Mouse (Mus musculus): ENCODE results near the gene Ptger3. TPM values are rescaled to one million over a fixed set of nuclear protein-coding genes. Genes with fewer than 3 reads are reported as not detected.

Gene Ptger3
- polyA plus RNA-seq, 1 experiment from 2014 or later = 0.85 TPM

DNA sequence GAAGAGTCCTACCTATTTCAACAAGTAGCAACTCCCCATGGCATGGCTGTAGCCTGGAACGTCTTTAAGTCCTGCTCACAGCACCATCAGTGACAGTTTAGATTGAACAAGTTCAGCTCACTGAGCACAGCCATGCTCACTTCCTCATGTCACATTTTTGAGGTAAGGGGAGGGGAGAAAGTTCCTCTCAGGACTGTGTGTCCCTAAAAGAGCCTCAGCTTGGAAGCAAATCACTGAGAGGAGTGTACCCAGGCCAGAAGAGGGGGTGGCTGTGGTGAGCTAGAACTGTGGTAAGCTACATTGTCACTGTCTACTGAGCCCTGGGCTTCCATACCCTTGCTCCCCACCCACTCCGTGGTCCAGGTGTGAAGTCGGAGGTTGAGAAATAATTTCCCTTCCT is 60.7 kb downstream of the Ptger3 start:
- H3K4me3 ChIP-seq (ENCODE audit: low read depth, low read length) = no peak overlapping the region
- no peaks in the 10 kb centered on the region for H3K27me3 ChIP-seq (ENCODE audit: control insufficient read depth, insufficient read depth, low read length)
- no peak for ATAC-seq (ENCODE audit: low FRiP score)
- no peak overlapping the region for H3K27ac ChIP-seq (ENCODE audit: low read depth, low read length)
- 80% methylated on average over 3 of the region's 3 CpGs for WGBS
- no peaks in the 10 kb centered on the region for H3K36me3 ChIP-seq (ENCODE audit: control insufficient read depth, insufficient read depth, low read length)
- H3K4me1 ChIP-seq (ENCODE audit: control insufficient read depth, insufficient read depth, low read length) = no peaks in the 10 kb centered on the region
- no peak overlapping the region for H3K9ac ChIP-seq (ENCODE audit: low read length)
- no peak for DNase-seq (ENCODE audit: low spot score, missing footprints)
- no peaks in the 10 kb centered on the region for H3K9me3 ChIP-seq (ENCODE audit: control insufficient read depth, low read length)
- no peak overlapping the region for H3K4me2 ChIP-seq

DNA sequence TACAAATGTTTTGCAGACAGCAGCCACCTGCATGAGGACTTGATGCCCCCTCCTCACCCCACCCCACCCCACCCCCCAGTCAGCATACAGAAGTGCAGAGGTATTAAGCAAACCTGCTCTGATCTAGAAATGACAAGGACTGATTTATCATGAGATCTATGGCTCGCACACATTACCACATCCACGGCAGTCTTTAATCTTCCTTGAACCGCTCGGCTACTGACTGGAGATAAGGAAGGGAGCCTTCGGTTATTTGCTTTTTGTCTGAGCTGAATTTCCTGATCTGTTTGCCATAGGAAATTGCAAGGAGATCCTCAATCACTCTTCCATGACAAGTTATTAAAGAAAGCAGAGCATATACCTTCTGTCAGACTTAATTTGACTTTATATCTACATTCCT is 64.0 kb downstream of the Ptger3 start:
- Histone ChIP-seq H3K27ac (ENCODE audit: low read depth, low read length) (no peak overlapping the region), H3K4me3 (ENCODE audit: low read depth, low read length) (no peak overlapping the region), H3K36me3 (ENCODE audit: control insufficient read depth, insufficient read depth, low read length) (no peaks in the 10 kb centered on the region), H3K9me3 (ENCODE audit: control insufficient read depth, low read length) (no peaks in the 10 kb centered on the region), H3K4me1 (ENCODE audit: control insufficient read depth, insufficient read depth, low read length) (no peaks in the 10 kb centered on the region), H3K9ac (ENCODE audit: low read length) (no peak overlapping the region), H3K4me2 (no peak overlapping the region), H3K27me3 (ENCODE audit: control insufficient read depth, insufficient read depth, low read length) (no peaks in the 10 kb centered on the region)
- ATAC-seq (ENCODE audit: low FRiP score) (no peak), DNase-seq (ENCODE audit: low spot score, missing footprints) (no peak)
- WGBS = 66% methylated on average over 5 of the region's 5 CpGs

- no peak overlapping the region for H3K4me2 ChIP-seq
- no peak for ATAC-seq (ENCODE audit: low FRiP score)
- H3K4me1 ChIP-seq (ENCODE audit: control insufficient read depth, insufficient read depth, low read length) = no peaks in the 10 kb centered on the region
- 90% methylated on average over 2 of the region's 2 CpGs for WGBS
- no peak overlapping the region for H3K4me3 ChIP-seq (ENCODE audit: low read depth, low read length)
- no peaks in the 10 kb centered on the region for H3K9me3 ChIP-seq (ENCODE audit: control insufficient read depth, low read length)
- DNase-seq (ENCODE audit: low spot score, missing footprints) = no peak
- no peak overlapping the region for H3K9ac ChIP-seq (ENCODE audit: low read length)
- H3K27me3 ChIP-seq (ENCODE audit: control insufficient read depth, insufficient read depth, low read length) = no peaks in the 10 kb centered on the region
- no peak overlapping the region for H3K27ac ChIP-seq (ENCODE audit: low read depth, low read length)
- no peaks in the 10 kb centered on the region for H3K36me3 ChIP-seq (ENCODE audit: control insufficient read depth, insufficient read depth, low read length)
These were observed 64.7 kb downstream of the Ptger3 start for GRCm38 (mm10) chr3:157631383-157631782.

DNA sequence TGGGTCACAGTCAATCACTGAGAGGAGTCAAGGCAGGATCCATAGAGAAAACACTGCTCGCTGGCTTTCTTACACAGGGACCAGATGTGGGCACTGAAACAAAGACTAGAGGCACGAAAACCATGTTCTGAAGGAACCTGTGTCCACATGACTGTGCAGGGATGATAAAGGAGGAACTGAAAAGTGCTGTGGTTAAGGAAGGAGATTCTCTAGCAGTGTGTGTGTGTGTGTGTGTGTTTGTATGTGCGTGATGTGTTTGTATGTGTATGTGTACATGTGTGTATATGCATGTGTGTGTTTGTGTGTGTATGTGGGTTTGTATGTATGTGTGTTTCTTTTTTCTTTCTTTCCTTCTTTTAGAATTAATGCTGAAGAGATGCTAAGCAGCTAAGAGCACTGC is 67.7 kb downstream of the Ptger3 start:
- Histone ChIP-seq H3K27me3 (ENCODE audit: control insufficient read depth, insufficient read depth, low read length) (no peaks in the 10 kb centered on the region), H3K36me3 (ENCODE audit: control insufficient read depth, insufficient read depth, low read length) (no peaks in the 10 kb centered on the region), H3K27ac (ENCODE audit: low read depth, low read length) (no peak overlapping the region), H3K4me2 (no peak overlapping the region), H3K4me3 (ENCODE audit: low read depth, low read length) (no peak overlapping the region), H3K4me1 (ENCODE audit: control insufficient read depth, insufficient read depth, low read length) (no peaks in the 10 kb centered on the region), H3K9me3 (ENCODE audit: control insufficient read depth, low read length) (no peaks in the 10 kb centered on the region), H3K9ac (ENCODE audit: low read length) (no peak overlapping the region)
- 87% methylated on average over 3 of the region's 3 CpGs for WGBS
- peak; percentile 73 for DNase-seq (ENCODE audit: low spot score, missing footprints)
- ATAC-seq (ENCODE audit: low FRiP score) = no peak

GRCm38 (mm10) chr3:157635713-157636112 is 69.0 kb downstream of the Ptger3 start:
- ATAC-seq (ENCODE audit: low FRiP score) (no peak), DNase-seq (ENCODE audit: low spot score, missing footprints) (no peak)
- Histone ChIP-seq H3K9ac (ENCODE audit: low read length) (no peak overlapping the region), H3K4me3 (ENCODE audit: low read depth, low read length) (no peak overlapping the region), H3K9me3 (ENCODE audit: control insufficient read depth, low read length) (no peaks in the 10 kb centered on the region), H3K27ac (ENCODE audit: low read depth, low read length) (no peak overlapping the region), H3K36me3 (ENCODE audit: control insufficient read depth, insufficient read depth, low read length) (no peaks in the 10 kb centered on the region), H3K4me2 (no peak overlapping the region), H3K27me3 (ENCODE audit: control insufficient read depth, insufficient read depth, low read length) (no peaks in the 10 kb centered on the region), H3K4me1 (ENCODE audit: control insufficient read depth, insufficient read depth, low read length) (no peaks in the 10 kb centered on the region)
- 85% methylated on average over 4 of the region's 4 CpGs for WGBS

DNA sequence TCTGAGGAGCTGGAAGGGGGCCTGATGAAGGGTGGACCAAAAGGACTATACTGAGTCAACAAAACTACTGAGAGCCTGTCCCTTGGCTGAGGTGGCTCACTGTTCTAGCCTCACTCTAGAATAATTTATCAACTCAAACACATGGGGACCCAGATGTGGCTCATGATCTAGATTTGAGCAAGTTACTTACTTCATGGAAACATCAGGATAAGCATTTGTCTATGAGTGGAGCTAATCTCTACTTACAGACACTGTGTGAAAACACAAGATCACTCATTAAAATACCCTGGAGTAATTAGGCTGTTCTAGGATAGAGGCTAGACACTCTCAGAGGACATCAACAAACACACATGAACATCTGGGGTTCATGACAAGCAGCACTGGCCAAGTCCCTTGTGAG is 70.2 kb downstream of the Ptger3 start:
- DNase-seq (ENCODE audit: low spot score, missing footprints) (no peak), ATAC-seq (ENCODE audit: low FRiP score) (no peak)
- Histone ChIP-seq H3K9ac (ENCODE audit: low read length) (no peak overlapping the region), H3K9me3 (ENCODE audit: control insufficient read depth, low read length) (no peaks in the 10 kb centered on the region), H3K27me3 (ENCODE audit: control insufficient read depth, insufficient read depth, low read length) (no peaks in the 10 kb centered on the region), H3K4me2 (no peak overlapping the region), H3K4me1 (ENCODE audit: control insufficient read depth, insufficient read depth, low read length) (no peaks in the 10 kb centered on the region), H3K4me3 (ENCODE audit: low read depth, low read length) (no peak overlapping the region), H3K27ac (ENCODE audit: low read depth, low read length) (no peak overlapping the region), H3K36me3 (ENCODE audit: control insufficient read depth, insufficient read depth, low read length) (no peaks in the 10 kb centered on the region)

DNA sequence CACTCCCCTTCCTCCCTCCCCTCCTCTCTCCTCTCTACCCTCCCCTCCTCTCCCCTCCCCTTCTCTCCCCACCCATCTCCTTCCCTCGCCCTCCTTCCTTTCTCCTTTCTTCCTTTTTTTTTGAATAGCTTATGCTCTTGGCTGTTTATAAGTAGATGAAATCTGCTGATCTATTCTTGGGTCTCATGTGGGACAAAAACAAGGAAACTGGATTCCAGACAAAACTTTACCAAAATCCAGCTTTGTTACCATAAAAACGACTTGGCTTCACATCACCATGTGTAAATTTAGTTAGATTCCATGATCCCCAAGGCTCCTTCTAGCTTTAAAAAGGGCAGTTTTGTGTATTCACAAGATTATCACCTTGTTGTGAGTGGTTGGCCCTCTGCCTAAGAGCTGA is 70.6 kb downstream of the Ptger3 start:
- ATAC-seq (ENCODE audit: low FRiP score) (no peak), DNase-seq (ENCODE audit: low spot score, missing footprints) (no peak)
- H3K36me3 ChIP-seq (ENCODE audit: control insufficient read depth, insufficient read depth, low read length) = no peaks in the 10 kb centered on the region
- H3K27me3 ChIP-seq (ENCODE audit: control insufficient read depth, insufficient read depth, low read length) = no peaks in the 10 kb centered on the region
- no peak overlapping the region for H3K4me3 ChIP-seq (ENCODE audit: low read depth, low read length)
- no peak overlapping the region for H3K9ac ChIP-seq (ENCODE audit: low read length)
- H3K4me1 ChIP-seq (ENCODE audit: control insufficient read depth, insufficient read depth, low read length) = no peaks in the 10 kb centered on the region
- no peak overlapping the region for H3K27ac ChIP-seq (ENCODE audit: low read depth, low read length)
- H3K4me2 ChIP-seq = no peak overlapping the region
- H3K9me3 ChIP-seq (ENCODE audit: control insufficient read depth, low read length) = no peaks in the 10 kb centered on the region
- WGBS = 70% methylated on average over 2 of the region's 2 CpGs

DNA sequence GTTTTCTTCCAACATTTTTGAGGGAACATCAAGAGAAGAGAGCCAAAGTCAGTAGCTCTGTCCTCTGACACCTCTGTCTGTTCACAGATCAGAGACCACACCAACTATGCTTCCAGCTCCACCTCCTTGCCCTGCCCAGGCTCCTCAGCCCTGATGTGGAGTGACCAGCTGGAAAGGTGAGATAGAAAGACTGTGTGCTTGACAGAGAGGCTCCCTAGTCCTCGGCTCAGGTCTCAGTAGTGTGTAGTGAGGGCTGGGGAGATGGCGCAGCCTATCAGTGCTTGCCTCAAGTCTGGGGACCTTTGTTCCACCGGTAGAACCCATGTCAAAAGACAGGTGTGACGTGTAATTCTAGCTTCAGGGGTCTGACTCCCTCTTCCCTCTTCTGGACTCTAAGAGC is 74.9 kb downstream of the Ptger3 start:
- Histone ChIP-seq H3K4me1 (ENCODE audit: control insufficient read depth, insufficient read depth, low read length) (no peaks in the 10 kb centered on the region), H3K36me3 (ENCODE audit: control insufficient read depth, insufficient read depth, low read length) (no peaks in the 10 kb centered on the region), H3K4me2 (no peak overlapping the region), H3K9me3 (ENCODE audit: control insufficient read depth, low read length) (no peaks in the 10 kb centered on the region), H3K9ac (ENCODE audit: low read length) (no peak overlapping the region), H3K27ac (ENCODE audit: low read depth, low read length) (no peak overlapping the region), H3K27me3 (ENCODE audit: control insufficient read depth, insufficient read depth, low read length) (no peaks in the 10 kb centered on the region), H3K4me3 (ENCODE audit: low read depth, low read length) (no peak overlapping the region)
- ATAC-seq (ENCODE audit: low FRiP score) (no peak), DNase-seq (ENCODE audit: low spot score, missing footprints) (no peak)
- 93% methylated on average over 4 of the region's 4 CpGs for WGBS

- no peak for DNase-seq (ENCODE audit: low spot score, missing footprints)
- Histone ChIP-seq H3K9me3 (ENCODE audit: control insufficient read depth, low read length) (no peaks in the 10 kb centered on the region), H3K4me1 (ENCODE audit: control insufficient read depth, insufficient read depth, low read length) (no peaks in the 10 kb centered on the region), H3K4me2 (no peak overlapping the region), H3K4me3 (ENCODE audit: low read depth, low read length) (no peak overlapping the region), H3K9ac (ENCODE audit: low read length) (no peak overlapping the region), H3K36me3 (ENCODE audit: control insufficient read depth, insufficient read depth, low read length) (no peaks in the 10 kb centered on the region), H3K27me3 (ENCODE audit: control insufficient read depth, insufficient read depth, low read length) (no peaks in the 10 kb centered on the region), H3K27ac (ENCODE audit: low read depth, low read length) (no peak overlapping the region)
- WGBS = 75% methylated on average over 7 of the region's 7 CpGs
- ATAC-seq (ENCODE audit: low FRiP score) = peak; percentile 27; the same call in 1 of the 2 replicates
These were observed 94.9 kb downstream of the Ptger3 start for GRCm38 (mm10) chr3:157661622-157662021.

DNA sequence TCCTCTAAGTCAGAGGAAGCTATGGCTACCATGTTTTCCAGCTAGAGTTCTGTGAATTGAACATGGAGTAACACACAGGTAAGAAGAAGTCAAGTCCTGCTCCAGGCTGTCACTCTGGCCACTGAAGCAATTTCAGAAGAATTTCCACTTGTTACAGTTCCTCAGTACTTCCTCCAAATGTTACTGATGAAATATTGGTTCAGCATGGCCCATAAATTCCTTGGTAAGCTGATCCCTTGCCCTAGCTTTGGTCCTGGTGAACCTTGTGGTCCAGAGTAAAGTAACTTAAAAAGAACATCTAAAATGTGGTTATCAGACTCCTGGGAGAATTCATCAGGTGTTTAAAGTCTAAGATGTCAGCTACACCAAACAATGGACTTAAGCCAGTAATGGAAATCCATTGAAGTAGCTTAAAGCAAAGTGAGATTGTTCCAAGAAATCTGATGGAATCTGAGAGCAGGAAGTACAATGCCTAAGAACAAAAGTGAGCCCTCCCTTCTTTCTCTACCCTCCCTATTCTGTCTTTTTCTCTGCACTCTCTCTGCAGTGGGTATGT is 97.9 kb downstream of the Ptger3 start:
- Histone ChIP-seq H3K27me3 (ENCODE audit: control insufficient read depth, insufficient read depth, low read length) (no peaks in the 10 kb centered on the region), H3K36me3 (ENCODE audit: control insufficient read depth, insufficient read depth, low read length) (no peaks in the 10 kb centered on the region), H3K9me3 (ENCODE audit: control insufficient read depth, low read length) (no peaks in the 10 kb centered on the region), H3K4me2 (no peak overlapping the region), H3K9ac (ENCODE audit: low read length) (no peak overlapping the region), H3K4me1 (ENCODE audit: control insufficient read depth, insufficient read depth, low read length) (no peaks in the 10 kb centered on the region), H3K4me3 (ENCODE audit: low read depth, low read length) (no peak overlapping the region), H3K27ac (ENCODE audit: low read depth, low read length) (no peak overlapping the region)
- ATAC-seq (ENCODE audit: low FRiP score) (no peak), DNase-seq (ENCODE audit: low spot score, missing footprints) (no peak)
